ENCODE assay signal across 9 mouse cellular contexts in genomic region chr3:89953420-89953819, GRCm38 (mm10). TPM values are rescaled to one million over a fixed set of nuclear protein-coding genes. Genes with fewer than 3 reads are reported as not detected.
DNase-seq lines count a peak whose midpoint lies in the region; ATAC-seq lines count a peak whose summit lies in the region.
"Had no signal": no experiment of that assay in that cellular context is flagged by ENCODE, and none has a peak within 500 bp of the region (broad histone marks: within the 10 kb centered on the region; RNA-seq: fewer than 3 reads in every experiment).

No protein-coding gene starts in this region.

- 9% methylated on average over 4 of the region's 4 CpGs for WGBS in forebrain, embryonic 11.5 days
- 5% methylated on average over 4 of the region's 4 CpGs for WGBS in hindbrain, embryonic 14.5 days
- 4% methylated on average over 4 of the region's 4 CpGs for WGBS in midbrain, embryonic 14.5 days

- no peaks in the 10 kb centered on the region for H3K9me3 ChIP-seq in forebrain, embryonic 11.5 days (ENCODE audit: control insufficient read depth, low read length)
- no peaks in the 10 kb centered on the region for H3K9me3 ChIP-seq in hindbrain, embryonic 14.5 days (ENCODE audit: control insufficient read depth, low read length)
- no peaks in the 10 kb centered on the region for H3K9me3 ChIP-seq in midbrain, embryonic 14.5 days (ENCODE audit: control insufficient read depth, low read length)
- H3K9me3 ChIP-seq: midbrain, embryonic 12.5 days had no signal

- H3K4me2 ChIP-seq in forebrain, embryonic 11.5 days (ENCODE audit: low read depth, low read length, severe bottlenecking) = no peak overlapping the region
- no peak overlapping the region for H3K4me2 ChIP-seq in hindbrain, embryonic 14.5 days (replicated peaks)
- H3K4me2 ChIP-seq in midbrain, embryonic 14.5 days (ENCODE audit: low read length) = no peak overlapping the region
- H3K4me2 ChIP-seq: midbrain, embryonic 12.5 days had no signal

- peaks cover 15% of the 10 kb centered on the region for H3K36me3 ChIP-seq in forebrain, embryonic 11.5 days (ENCODE audit: control insufficient read depth, insufficient read depth, low read length)
- H3K36me3 ChIP-seq in hindbrain, embryonic 14.5 days (replicated peaks; ENCODE audit: control insufficient read depth, insufficient read depth) = peaks cover 98% of the 10 kb centered on the region
- peaks cover 96% of the 10 kb centered on the region for H3K36me3 ChIP-seq in midbrain, embryonic 14.5 days (ENCODE audit: control insufficient read depth, insufficient read depth, low read length)

- H3K27me3 ChIP-seq in forebrain, embryonic 11.5 days (ENCODE audit: control insufficient read depth, insufficient read depth, low read length) = no peaks in the 10 kb centered on the region
- no peaks in the 10 kb centered on the region for H3K27me3 ChIP-seq in hindbrain, embryonic 14.5 days (ENCODE audit: control insufficient read depth, insufficient read depth, low read length)
- H3K27me3 ChIP-seq in midbrain, embryonic 14.5 days (ENCODE audit: control insufficient read depth, insufficient read depth, low read length) = no peaks in the 10 kb centered on the region
- H3K27me3 ChIP-seq: midbrain, embryonic 12.5 days had no signal

- H3K4me1 ChIP-seq in forebrain, embryonic 11.5 days (replicated peaks; ENCODE audit: control insufficient read depth, insufficient read depth, low read length) = no peaks in the 10 kb centered on the region
- no peaks in the 10 kb centered on the region for H3K4me1 ChIP-seq in hindbrain, embryonic 14.5 days (replicated peaks; ENCODE audit: control insufficient read depth, insufficient read depth, low read length)
- H3K4me1 ChIP-seq in midbrain, embryonic 14.5 days (ENCODE audit: control insufficient read depth, insufficient read depth, low read length) = no peaks in the 10 kb centered on the region
- H3K4me1 ChIP-seq: midbrain, embryonic 12.5 days had no signal

- peak; percentile 57 for DNase-seq in cerebellum, adult 11 months
- DNase-seq in brain, adult 2 months (ENCODE audit: low read depth, low spot score) = peak; percentile 90
- peak; percentile 85 for DNase-seq in forebrain, embryonic 11.5 days (ENCODE audit: low spot score)
- peak; percentile 83 for DNase-seq in hindbrain, embryonic 14.5 days (ENCODE audit: low spot score)
- peak; percentile 69 to 71 for DNase-seq in layer of hippocampus, postnatal 36 days
- peak; percentile 91 for DNase-seq in midbrain, embryonic 14.5 days
- DNase-seq in spleen, postnatal 10 days (ENCODE audit: low spot score in 2 of 2) = peak; percentile 43 to 82

- H3K27ac ChIP-seq in forebrain, embryonic 11.5 days (ENCODE audit: low read depth, low read length) = no peak overlapping the region
- no peak overlapping the region for H3K27ac ChIP-seq in hindbrain, embryonic 14.5 days
- H3K27ac ChIP-seq in midbrain, embryonic 14.5 days (replicated peaks; ENCODE audit: low read depth, low read length) = no peak overlapping the region
- H3K27ac ChIP-seq: midbrain, embryonic 12.5 days had no signal

- H3K9ac ChIP-seq in forebrain, embryonic 11.5 days (ENCODE audit: low read length) = no peak overlapping the region
- H3K9ac ChIP-seq in hindbrain, embryonic 14.5 days = no peak overlapping the region
- H3K9ac ChIP-seq in midbrain, embryonic 14.5 days (replicated peaks; ENCODE audit: low read length) = no peak overlapping the region
- H3K9ac ChIP-seq: midbrain, embryonic 12.5 days had no signal

- no peak overlapping the region for H3K4me3 ChIP-seq in forebrain, embryonic 11.5 days (ENCODE audit: low read depth, low read length)
- no peak overlapping the region for H3K4me3 ChIP-seq in hindbrain, embryonic 14.5 days (replicated peaks; ENCODE audit: low read length)
- no peak overlapping the region for H3K4me3 ChIP-seq in midbrain, embryonic 14.5 days (replicated peaks; ENCODE audit: low read depth, low read length)
- H3K4me3 ChIP-seq: midbrain, embryonic 12.5 days had no signal

- ATAC-seq in cerebellum, adult (ENCODE audit: insufficient number of reproducible peaks, low FRiP score, low TSS enrichment) = no peak
- ATAC-seq in forebrain, embryonic 11.5 days (replicated peaks; ENCODE audit: low FRiP score) = no peak
- ATAC-seq in hindbrain, embryonic 14.5 days (ENCODE audit: low FRiP score) = no peak
- no peak for ATAC-seq in midbrain, embryonic 14.5 days (ENCODE audit: low FRiP score, low TSS enrichment)

RNA-seq across cellular contexts. Expression of gene Atp8b2, which starts 9.9 kb away (rescaled TPM):
- polyA plus RNA-seq in forebrain, embryonic 11.5 days (2014; fragmentation: Nextera tagmentation; extraction: Ambion mirVana) = 14.9 and 15.4 TPM in 2 replicates
- polyA plus RNA-seq in hindbrain, embryonic 14.5 days (2014; fragmentation: Nextera tagmentation; extraction: Ambion mirVana) = 12.9 and 15.1 TPM in 2 replicates
- 10 to 100 TPM; 82.7 to 86.9 TPM for total RNA-seq in layer of hippocampus, postnatal 36 days (2021)
- polyA plus RNA-seq in midbrain, embryonic 14.5 days (2014; fragmentation: Nextera tagmentation; extraction: Ambion mirVana) = 13.6 and 14.7 TPM in 2 replicates

RNA-seq across cellular contexts. Expression of gene Il6ra, which starts 40.4 kb away (rescaled TPM):
- polyA plus RNA-seq in forebrain, embryonic 11.5 days (2014; fragmentation: Nextera tagmentation; extraction: Ambion mirVana) = 0.15 and 0.27 TPM in 2 replicates
- 0.83 and 1.0 TPM in 2 replicates for polyA plus RNA-seq in hindbrain, embryonic 14.5 days (2014; fragmentation: Nextera tagmentation; extraction: Ambion mirVana)
- 1 to 10 TPM; 6.3 to 7.7 TPM for total RNA-seq in layer of hippocampus, postnatal 36 days (2021)
- 0.27 and 0.66 TPM in 2 replicates for polyA plus RNA-seq in midbrain, embryonic 14.5 days (2014; fragmentation: Nextera tagmentation; extraction: Ambion mirVana)

RNA-seq across cellular contexts. Expression of gene Hax1, which starts 45.2 kb away (rescaled TPM):
- 168 and 174 TPM in 2 replicates for polyA plus RNA-seq in forebrain, embryonic 11.5 days (2014; fragmentation: Nextera tagmentation; extraction: Ambion mirVana)
- 105 and 108 TPM in 2 replicates for polyA plus RNA-seq in hindbrain, embryonic 14.5 days (2014; fragmentation: Nextera tagmentation; extraction: Ambion mirVana)
- 10 to 100 TPM; 97.5 to 98.2 TPM for total RNA-seq in layer of hippocampus, postnatal 36 days (2021)
- polyA plus RNA-seq in midbrain, embryonic 14.5 days (2014; fragmentation: Nextera tagmentation; extraction: Ambion mirVana) = 111 and 114 TPM in 2 replicates
